Mouse (Mus musculus) large intestine, adult 2 months (tissue): ENCODE data around the gene Asic4. TPM values are rescaled to one million over a fixed set of nuclear protein-coding genes. Genes with fewer than 3 reads are reported as not detected.
A peak's percentile ranks its signal among the peaks of the same experiment; 100 is the strongest.

Experiments
- DNase-seq: peaks from one replicate; pipeline ENCODE4 v3.0.0-alpha.2; 2012; ENCODE audit warnings: low read depth, low spot score
- WGBS: fragments of 180-500 bp; shearing (Covaris S2); methylation state at CpG from one replicate; pipeline ENCODE4 v1.1.7; 2018; 5-methylcytosine and 5-hydroxymethylcytosine counted together
- polyA plus RNA-seq: library from polyadenylated mRNA; depleted of rRNA; stranded (reverse); fragments of >200 nt; gene quantifications from 2 replicates; pipeline ENCODE4 v1.2.3, GENCODE M21; 2012

The Asic4 gene
- polyA plus RNA-seq, 1 experiment: 0.17 TPM

DNA sequence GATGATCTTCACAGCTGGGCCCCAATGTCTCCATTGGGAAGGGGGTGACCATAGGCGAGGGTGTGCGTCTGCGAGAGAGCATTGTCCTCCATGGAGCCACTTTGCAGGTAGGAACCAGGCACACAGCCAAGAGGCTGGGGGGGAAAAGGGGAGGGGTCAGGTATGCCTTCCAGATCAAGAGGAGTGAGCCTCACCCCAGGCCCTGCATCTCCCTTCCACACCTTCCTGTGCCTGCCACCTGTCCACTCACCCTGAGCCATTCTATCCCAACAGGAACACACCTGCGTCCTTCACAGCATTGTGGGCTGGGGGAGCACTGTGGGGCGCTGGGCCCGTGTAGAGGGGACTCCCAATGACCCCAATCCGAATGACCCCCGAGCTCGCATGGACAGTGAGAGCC lies 8.1 kb upstream of the Asic4 start:
- 88% methylated on average over 9 of the region's 9 CpGs for WGBS
- DNase-seq: no peak

DNA sequence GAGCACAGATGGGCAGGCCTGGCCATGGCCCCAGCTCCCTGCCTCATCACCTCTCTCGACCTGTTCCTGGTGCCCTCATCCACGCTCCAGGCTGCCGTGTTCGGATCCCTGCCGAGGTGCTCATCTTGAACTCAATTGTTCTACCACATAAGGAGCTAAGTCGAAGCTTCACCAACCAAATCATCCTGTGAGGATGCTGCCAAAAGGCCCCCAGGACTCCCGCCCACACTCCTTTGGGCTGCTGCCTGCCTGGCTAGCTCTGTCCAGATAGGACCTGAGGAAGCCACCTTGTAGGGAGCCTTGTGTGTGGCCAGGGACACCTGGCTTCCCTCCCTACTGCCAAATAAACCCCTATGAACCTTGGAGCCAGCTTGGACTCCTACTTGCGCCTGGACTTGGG lies 7.4 kb upstream of the Asic4 start:
- DNase-seq: no peak
- WGBS: 76% methylated on average over 8 of the region's 8 CpGs

DNA sequence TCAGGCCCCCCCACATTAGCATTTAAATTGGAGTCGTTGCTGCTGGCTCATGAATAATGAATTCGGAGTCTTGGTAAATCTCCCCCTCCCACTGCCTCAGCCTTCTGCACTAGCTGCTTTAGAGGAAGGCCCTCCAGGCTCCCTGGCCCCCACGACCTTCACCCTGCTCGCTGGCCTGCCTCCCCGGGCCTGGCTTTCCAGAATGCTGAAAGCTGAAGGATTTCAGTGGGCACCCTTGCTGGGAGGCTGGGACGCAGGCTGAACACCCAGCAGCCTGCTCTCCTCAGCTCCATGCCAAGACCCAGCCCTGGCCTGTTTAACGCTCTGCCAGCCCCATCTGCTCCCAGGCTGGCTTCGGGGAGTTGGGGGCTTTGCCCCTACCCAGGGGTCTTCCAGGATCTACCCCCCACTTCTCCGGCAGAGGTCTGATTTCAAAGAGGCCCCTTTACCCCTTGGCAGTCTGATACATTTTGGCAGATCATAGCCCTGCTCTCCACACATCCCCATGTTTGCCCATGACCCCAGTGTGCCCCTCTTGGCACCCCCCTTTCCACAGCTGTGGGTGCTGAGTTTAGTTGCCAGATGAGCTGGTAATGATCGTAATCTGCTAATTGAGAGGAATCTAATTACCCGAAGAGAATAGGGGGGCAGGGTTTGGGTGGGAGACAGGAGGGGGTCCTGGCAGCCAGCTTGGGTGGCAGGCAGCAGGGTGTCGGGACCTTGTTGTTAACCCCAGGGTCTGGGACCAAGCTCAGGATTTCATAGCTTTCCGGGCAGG lies 6.8 kb upstream of the Asic4 start:
- 69% methylated on average over 13 of the region's 13 CpGs for WGBS
- no peak for DNase-seq

DNA sequence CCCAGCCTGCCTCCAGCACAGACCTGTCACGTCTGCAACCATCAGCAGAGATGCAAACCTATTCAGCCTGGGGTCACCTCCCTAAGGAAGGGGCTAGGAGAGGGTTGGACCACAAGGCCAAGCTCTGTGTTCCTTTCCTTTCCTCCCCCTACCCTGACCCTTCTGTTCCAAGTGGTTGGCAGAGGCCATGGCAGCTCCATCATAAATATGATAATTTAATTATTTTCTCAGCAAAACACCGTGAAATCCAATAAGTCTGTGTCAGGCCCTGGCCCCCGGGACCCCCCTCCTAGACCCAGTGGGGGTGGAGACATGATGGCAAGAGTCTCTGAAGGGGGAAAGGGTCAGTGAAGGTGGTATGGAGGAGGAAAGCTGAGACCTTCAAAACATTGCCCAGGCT lies 6.0 kb upstream of the Asic4 start:
- 50% methylated on average over 3 of the region's 3 CpGs for WGBS

DNA sequence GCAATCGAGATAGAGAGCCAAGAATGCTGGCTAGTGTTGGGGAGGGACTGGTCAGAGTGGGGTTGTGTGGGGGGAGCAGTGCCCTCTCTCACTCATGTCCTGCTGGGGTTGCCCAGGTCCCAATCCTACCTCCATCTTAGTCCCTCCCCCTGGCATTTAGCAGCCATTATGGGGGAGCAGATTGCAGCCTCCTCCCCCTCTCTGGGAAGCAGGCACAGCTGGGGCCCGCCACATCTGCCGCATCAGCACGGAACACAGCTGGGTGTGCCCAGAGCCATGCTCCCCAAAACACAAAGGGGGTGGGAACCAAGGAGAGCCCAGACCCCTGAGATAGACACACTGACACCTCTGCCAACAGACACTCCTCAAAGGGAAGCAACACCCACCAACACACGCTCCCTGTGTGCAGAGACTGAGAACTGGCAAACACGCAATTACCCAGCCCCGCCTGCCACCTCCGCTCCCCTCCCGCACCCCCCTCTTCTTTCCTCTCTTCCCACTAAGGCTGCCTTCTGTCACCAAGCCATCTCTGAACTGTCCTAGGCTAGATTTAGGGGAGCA lies 5.0 kb upstream of the Asic4 start:
- DNase-seq: no peak
- 9% methylated on average over 9 of the region's 9 CpGs for WGBS

More for the DNA sequence above, 6.0 kb upstream of the Asic4 start:
- DNase-seq: no peak

DNA sequence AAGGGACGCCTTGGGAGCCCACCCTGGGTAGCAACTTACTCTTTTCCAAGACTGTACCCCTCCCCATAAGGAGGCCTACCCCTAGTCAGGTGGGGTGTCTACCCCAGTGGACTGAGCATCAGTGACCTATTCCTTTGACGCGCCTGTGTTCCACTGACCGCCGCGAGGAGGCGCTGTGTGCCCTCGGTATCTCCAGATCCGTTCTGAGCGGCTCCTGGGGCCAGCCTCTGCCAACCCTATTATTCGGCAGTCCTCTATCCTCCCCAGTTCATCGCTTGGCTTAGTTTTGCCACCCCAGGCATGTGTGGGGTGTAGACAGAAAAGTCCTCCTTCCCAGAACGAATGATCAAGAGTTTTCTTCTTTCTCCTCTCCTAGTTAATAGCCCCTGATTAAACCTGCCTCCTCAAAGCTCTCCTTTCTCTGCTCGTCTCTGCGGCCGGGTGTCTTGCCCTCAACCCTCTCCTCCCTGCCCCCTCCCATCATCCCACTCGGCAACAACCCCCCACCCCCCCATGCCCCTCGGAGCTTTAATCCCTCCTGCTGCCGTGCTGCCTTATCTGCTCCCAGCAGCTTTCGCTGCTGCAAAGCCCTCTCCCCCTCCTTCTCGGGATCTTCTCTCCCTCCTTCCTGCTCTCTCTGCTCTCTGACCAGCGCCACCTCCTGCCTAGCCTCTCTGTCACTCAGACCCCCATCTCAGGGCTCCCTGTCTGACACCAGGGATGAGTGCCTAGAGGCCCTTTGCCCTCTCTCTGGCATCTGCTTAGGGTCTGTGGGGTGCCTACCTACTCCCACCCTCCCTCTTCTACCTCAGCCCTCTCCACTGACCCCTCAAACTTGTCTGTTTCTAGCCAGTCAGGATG lies 4.3 kb upstream of the Asic4 start:
- no peak for DNase-seq
- WGBS: 2% methylated on average over 22 of the region's 22 CpGs

DNA sequence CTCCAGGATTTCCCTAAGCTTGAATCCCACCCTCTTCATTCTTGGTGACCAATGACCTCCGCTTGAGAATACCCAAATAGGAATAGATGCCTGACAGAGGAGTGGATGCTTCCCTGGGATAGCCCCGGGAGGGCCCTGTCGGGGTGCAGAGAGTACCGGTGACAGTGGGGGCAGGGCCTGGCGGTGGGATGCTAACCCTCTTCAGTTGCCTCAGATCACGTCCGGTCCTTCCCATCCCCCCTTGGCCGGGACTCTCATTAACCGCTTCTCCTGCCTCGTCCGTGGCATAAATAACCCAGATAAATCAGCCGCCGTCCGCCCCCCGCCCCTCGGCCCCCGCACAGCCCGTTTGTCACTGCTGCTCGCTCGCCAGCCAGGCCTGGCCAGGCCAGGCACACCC lies 3.6 kb upstream of the Asic4 start:
- DNase-seq: no peak

DNA sequence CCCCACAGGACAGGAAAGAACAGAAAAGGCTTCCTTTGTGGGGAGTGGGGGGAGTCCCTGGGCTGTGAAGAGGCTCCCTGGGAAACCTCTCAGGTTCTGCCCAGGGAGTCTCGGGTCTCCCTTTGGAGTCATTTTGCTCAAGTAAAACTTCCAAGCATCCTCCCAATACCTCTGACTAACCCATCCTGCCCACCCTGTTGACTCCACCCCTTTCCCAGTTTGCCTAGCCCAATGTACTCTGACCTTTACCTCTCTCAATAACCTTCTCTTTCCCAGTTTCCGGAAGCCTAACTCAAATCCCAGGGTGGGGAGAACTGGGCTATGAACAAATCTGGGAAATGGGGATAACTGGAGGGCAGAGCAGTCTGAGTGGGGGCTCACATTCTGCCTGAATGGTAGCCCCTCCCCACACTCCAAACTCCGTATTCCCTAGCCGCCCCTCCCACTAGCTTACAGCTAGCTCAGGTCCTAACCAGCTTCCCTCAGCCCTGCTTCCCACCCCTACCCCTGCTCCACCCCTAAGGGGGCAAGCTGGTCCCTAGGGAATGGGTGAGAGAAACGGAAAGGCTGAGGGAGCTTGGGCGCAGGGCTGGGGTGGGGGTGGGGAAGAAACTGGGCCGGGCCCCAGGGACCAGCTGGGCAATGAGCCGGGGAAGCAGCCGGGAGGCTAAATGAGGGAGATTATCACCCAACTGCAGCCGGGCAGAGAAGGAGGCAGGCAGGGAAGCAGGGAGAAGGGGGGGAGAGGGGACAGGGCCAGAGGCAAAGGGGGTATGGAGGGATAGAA lies 2.8 kb upstream of the Asic4 start:
- whole genome bisulfite sequencing: 9% methylated on average over 10 of the region's 10 CpGs
- DNase-seq: peak; percentile 31

More for the DNA sequence above, 3.6 kb upstream of the Asic4 start:
- WGBS: 16% methylated on average over 20 of the region's 20 CpGs

DNA sequence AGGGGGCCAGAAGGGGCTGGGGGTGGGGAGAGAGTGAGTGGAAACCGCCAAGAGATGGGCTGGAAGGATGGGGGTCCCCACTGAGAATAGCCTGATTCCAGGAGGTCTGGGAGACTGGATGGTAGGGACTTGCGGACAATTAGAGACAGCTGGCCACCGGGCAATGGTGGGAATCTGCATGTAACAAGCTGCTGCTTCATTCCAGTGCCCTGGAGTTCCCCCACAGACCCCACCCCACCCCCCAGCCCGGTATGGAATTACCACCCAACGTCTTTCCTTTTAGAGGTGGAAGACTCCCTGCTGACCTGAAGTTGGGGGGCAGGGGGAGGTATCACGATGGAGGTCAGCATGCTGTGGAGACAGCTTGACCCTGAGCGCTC lies 2.2 kb upstream of the Asic4 start:
- 5% methylated on average over 7 of the region's 7 CpGs for WGBS
- DNase-seq: no peak

DNA sequence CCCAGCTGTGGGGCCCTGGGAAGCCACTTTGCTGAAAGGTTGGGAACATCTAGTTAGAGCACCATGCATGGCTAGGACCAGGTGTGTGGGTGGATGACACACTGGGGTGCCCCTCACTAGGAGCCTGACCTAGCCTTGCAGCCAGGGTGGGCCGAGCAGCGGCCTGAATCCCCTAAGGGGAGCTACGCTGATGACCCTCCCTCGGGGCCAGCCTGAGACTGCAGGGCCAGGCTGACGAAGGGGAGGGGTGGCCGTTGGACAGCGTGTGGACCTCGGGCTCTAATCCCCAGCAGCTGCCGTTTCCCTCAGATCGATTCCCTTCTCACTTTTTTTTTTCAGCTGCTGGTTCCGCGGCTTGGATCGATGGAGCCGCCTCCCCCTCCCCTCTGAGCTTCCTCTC lies 1.3 kb upstream of the Asic4 start:
- DNase-seq: no peak
- WGBS: 9% methylated on average over 14 of the region's 14 CpGs

DNA sequence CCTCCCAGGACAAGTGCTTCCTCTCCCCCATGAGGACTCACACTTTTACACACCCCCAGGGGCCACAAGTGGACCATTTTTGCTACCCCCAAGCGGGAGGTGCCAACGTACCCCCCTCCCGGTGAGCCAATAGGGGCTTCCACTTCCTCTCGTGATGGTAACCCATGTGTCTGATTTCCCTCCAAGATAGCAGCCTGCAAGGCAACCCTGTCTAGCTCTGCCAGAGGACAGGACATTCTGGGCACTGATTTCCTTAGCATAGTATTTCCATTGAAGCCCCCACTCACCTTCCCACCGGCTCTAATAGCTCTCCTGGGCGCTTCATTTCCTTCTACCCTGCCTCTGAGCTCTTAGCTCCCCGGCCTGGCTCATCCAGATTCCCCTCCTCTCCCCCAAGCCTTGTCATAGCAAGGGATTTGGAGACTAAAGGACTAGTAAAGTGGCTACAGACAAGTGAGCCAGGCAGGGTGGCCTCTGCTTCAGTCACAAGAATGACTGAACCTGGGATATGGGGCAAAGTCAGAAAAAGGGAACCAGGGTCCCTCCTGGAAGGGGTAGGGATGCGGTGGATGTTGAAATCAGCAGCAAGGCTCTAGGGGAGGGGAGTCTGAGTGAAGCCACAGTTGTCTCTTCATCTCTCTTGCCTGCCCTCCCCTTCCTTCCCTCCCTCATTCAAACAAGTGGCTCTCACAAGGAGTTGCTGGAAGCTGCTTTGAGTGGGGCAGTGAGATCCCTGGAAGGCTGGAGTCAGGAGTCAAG lies 680 bp upstream of the Asic4 start:
- 19% methylated on average over 8 of the region's 8 CpGs for WGBS
- no peak for DNase-seq

DNA sequence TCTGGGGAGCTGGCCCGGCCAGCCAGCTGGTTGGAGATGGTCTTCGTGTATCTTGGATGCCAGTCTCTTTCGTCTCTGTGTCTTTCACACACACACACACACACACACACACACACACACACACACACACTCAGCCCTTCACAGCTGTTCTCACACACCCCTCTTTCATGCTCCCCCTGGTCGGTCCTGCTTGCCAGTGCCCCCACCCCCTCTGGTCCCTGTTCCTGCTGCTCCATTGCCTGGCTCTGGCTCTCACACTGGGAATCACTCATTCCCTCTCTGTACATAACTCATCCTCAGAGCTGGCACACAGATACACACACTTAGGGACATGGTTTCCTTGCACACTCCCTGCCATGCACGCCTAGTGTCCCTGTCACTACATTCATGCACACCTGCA lies 1.7 kb downstream of the Asic4 start:
- 82% methylated on average over 4 of the region's 5 CpGs for WGBS
- no peak for DNase-seq

DNA sequence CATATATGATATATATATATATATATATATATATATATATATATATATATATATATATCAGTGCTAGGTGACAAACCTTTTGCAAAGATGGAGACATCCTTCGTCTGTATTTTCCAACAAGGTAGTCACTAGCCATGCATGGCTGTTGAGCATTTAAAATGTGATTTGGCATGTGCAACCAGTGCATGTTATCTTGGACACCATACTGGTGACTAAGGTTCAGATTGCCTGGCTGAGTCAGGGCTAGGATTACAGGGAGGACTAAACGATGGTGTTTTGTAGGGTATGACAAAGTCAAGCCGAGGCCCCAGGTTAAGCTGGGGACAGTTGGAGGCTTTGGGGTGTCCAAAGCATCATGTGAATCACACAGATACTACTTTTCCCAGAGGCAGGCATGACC lies 5.2 kb downstream of the Asic4 start:
- DNase-seq: no peak
- WGBS: 76% methylated on average over 3 of the region's 3 CpGs

DNA sequence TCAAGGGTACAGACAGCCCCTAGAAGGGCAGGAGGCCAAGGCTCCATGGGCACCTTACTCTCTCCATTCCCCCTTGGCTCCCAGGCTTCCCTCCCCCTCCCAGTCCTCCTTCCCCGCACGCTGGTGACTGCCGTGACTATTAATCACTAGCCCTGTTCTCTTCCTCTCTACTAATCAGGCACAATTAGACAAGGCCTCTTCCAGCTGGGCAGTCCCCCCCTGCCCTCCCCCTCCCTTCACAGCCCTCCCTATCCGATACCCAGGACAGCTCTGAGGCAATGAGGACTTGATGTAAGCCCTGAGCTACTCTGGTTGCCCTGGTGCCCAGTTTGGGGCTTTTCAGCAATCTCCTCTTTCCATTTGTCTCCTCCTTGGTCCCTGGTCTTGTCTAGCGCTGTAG lies 5.7 kb downstream of the Asic4 start:
- 64% methylated on average over 5 of the region's 5 CpGs for WGBS
- DNase-seq: no peak

DNA sequence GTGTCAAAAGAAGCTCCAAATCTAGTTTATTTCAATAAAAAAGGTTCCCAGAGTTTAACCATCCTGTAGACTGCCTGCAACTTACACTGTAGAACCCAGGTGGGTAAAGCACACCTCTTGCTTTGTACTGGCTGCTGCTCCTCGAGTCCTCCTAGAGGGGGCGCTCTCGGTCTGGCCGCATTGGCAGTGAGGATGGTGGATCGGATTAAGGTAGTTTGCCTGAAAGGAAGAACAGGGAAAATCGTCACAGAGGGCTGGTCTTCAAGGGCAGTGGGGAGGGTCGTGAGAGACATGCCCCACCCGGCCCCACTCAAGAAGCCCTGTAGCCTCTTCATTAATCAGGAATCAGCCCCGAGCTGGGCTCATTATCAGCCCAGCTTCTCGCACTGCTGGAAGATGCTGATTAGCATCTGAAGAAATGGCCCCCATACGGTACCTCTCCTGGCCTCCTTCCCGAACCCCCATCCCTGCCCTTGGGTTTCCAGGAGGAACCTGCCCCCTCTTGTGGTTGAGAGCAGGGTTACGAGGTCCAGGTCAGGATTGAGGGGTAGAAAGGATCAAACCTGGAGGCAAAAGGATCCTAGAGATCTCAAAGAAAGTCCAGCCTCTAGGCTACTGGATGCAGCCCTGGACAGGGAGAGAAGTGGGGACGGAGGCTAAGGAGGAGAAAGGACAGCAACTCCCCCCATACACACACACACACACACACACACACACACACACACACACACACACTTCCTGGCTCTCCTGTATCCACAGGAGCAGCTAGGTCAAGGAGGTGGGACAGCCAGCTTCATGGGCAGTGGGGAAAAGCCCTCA lies 6.7 kb downstream of the Asic4 start:
- 28% methylated on average over 14 of the region's 14 CpGs for WGBS
- DNase-seq: no peak

DNA sequence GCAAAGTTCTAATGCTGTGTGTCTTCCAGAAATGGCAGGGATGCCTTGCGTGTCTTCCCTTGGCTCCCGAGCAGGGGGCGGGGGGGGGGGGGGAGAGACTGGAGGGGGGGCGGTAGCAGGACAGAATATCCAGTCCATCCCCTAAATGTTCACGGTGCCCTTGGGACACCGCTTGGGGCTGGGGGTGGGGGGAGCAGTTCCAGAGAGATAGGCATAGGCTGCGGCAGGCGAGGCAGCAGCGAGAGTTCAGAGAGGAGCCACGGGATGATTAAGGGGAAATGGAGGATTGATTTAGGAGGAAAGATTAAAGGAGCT lies 7.4 kb downstream of the Asic4 start:
- no peak for DNase-seq
- 12% methylated on average over 10 of the region's 10 CpGs for WGBS

DNA sequence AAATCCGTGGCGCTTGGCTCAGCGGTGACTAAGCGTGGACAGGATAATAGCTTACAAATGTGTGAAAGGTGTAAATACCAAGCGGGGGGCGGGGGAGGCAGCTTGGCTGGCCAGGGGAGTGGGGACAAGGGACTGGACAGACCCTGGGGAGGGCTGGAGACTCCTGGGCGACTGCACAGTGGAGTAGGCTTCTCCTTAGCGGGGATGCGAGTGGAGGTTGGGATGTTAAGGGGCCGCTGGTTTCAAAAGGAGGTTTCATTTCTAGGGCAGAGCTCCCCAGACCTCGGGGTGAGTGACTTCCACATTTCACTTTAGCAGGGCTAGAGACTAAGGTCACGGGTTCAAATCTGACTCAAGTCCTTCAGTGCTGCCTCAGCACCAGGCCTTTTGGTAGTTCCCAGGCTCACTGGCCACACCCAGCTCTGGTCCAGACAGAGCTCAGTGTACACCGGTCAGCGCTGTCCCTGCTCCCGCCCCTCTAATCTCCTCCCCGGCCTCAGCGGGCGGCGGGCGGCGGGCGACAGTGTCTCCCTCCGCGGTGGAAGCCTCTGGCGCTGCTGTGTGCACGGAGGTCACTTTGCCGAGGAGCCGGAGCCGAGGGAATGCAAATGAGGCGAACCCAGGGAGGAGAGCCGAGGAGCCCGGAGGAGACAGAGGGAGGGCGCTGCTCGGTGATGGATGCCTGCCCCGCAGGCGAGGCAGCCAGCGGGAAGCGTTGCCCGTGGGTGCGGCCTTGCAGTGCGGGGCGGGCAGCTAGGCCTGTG lies 8.0 kb downstream of the Asic4 start:
- WGBS: 4% methylated on average over 42 of the region's 42 CpGs
- DNase-seq: no peak
